Mouse (Mus musculus): ENCODE measurements around the gene Palld. TPM values are rescaled to one million over a fixed set of nuclear protein-coding genes. Genes with fewer than 3 reads are reported as not detected.
A peak's percentile ranks its signal among the peaks of the same experiment; 100 is the strongest.

Palld gene
- polyA plus RNA-seq, 1 experiment from 2014 or later = 18.1 TPM

DNA sequence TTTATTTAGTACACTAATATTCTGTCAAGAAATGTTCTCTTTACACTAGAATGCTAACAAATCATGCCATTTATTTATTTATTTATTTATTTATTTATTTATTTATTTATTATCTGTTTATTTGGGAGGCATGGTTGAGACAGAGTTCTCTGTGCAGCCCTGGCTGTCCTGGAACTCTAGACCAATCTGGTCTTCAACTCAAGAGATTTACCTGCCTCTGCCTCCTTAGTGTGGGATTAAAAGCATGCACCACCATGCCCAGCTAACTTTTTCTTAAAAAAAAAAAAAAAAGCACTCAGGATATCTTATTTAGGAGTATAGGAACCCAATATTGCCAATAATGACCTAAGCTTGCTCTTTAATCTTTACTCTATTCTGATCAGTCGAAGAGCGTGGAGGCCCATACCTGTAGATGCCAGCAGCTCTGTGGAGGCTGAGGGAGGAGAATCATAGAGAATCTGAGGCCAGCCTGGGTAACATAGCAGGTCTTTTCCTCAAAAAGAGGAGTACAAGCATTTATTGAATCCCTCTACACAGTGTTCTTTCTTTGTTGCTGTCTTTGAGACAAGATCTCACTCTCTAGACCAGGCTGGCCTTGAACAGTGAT, 415.5 kb downstream of the Palld start:
- WGBS = 100% methylated on average over 2 of the region's 2 CpGs
- no peak; the same call in 1 of the 2 replicates for ATAC-seq (ENCODE audit: low FRiP score, low read depth)
- peaks cover 8% of the 10 kb centered on the region for H3K4me1 ChIP-seq (replicated peaks)
- peak overlapping the region; percentile 78; the same call in 1 of the 2 replicates for H3K4me3 ChIP-seq
- no peaks in the 10 kb centered on the region for H3K27me3 ChIP-seq
- H3K4me2 ChIP-seq = no peak overlapping the region
- H3K9ac ChIP-seq = no peak overlapping the region
- H3K27ac ChIP-seq (replicated peaks) = peak overlapping the region; percentile 95; the same call in 1 of the 2 replicates
- H3K9me3 ChIP-seq = no peaks in the 10 kb centered on the region
- no peaks in the 10 kb centered on the region for H3K36me3 ChIP-seq

DNA sequence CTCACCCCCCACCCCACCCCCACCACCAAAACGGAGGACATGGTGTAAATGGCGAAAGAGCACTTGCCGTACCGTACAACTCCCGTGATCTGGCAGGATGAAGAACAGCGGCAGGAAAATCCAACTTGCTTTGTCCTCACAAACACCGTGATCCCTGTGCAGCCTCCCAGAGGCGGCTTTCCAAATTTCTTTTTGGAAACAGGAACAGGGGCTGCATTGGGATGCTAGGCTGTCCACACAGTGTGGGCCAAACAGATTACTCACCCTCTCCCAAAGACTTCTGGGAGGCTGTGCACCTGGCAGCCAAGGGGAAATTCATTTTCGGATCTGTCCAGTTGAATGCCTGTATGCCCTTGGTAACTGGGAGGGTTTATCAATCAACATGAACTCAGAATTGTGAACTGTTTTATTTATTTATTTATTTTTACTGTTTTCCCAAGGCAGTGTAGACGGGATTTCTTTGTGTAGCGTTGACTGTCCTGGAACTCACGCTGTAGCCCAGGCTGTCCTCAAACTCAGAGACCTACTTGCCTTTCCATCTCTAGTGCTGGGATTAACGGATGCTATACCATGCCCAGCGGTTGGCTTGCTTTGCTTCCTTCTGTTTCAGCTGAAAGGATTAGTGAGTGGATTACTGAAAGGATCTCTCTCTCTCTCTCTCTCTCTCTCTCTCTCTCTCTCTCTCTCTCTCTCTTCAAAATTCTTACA, 422.1 kb downstream of the Palld start:
- H3K4me2 ChIP-seq = no peak overlapping the region
- H3K9me3 ChIP-seq = no peaks in the 10 kb centered on the region
- WGBS = 79% methylated on average over 14 of the region's 14 CpGs
- ATAC-seq (ENCODE audit: low FRiP score, low read depth) = peak; percentile 38; the same call in 1 of the 2 replicates
- H3K27ac ChIP-seq (replicated peaks) = no peak overlapping the region
- H3K4me3 ChIP-seq = no peak overlapping the region
- H3K36me3 ChIP-seq = no peaks in the 10 kb centered on the region
- no peaks in the 10 kb centered on the region for H3K27me3 ChIP-seq
- no peak overlapping the region for H3K9ac ChIP-seq
- no peaks in the 10 kb centered on the region for H3K4me1 ChIP-seq (replicated peaks)

- 57% methylated on average over 11 of the region's 11 CpGs for WGBS
- H3K27me3 ChIP-seq = no peaks in the 10 kb centered on the region
- H3K9me3 ChIP-seq = no peaks in the 10 kb centered on the region
- no peak overlapping the region for H3K27ac ChIP-seq (replicated peaks)
- H3K4me3 ChIP-seq = no peak overlapping the region
- peak; percentile 56; the same call in 1 of the 2 replicates for ATAC-seq (ENCODE audit: low FRiP score, low read depth)
- no peak overlapping the region for H3K4me2 ChIP-seq
- no peaks in the 10 kb centered on the region for H3K4me1 ChIP-seq (replicated peaks)
- H3K9ac ChIP-seq = no peak overlapping the region
- no peaks in the 10 kb centered on the region for H3K36me3 ChIP-seq
These were observed 422.8 kb downstream of the Palld start for GRCm38 (mm10) chr8:61479506-61480214.

DNA sequence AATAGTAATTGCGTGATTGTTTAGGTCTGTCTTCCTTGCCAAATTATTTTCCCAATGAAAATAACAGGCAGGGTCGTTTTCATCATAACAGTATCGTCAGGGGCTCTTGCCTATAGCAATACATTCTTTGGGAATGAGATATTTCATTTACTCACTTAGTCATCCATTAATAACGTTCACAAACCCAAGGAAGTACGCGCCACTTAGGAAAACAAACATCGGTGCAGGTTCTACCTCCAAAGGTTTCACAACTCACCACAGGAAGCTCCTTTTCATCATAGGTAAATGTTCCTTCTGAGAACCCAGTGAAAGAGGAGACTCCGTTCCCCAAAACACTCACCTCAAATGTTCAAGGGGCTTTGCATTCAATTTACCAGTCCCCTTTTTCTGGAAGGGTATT, 423.7 kb downstream of the Palld start:
- no peak overlapping the region for H3K4me3 ChIP-seq
- H3K9me3 ChIP-seq = no peaks in the 10 kb centered on the region
- no peaks in the 10 kb centered on the region for H3K4me1 ChIP-seq (replicated peaks)
- H3K36me3 ChIP-seq = no peaks in the 10 kb centered on the region
- no peak overlapping the region for H3K4me2 ChIP-seq
- H3K9ac ChIP-seq = no peak overlapping the region
- WGBS = 78% methylated on average over 8 of the region's 8 CpGs
- no peak overlapping the region for H3K27ac ChIP-seq (replicated peaks)
- no peaks in the 10 kb centered on the region for H3K27me3 ChIP-seq
- ATAC-seq (ENCODE audit: low FRiP score, low read depth) = no peak

DNA sequence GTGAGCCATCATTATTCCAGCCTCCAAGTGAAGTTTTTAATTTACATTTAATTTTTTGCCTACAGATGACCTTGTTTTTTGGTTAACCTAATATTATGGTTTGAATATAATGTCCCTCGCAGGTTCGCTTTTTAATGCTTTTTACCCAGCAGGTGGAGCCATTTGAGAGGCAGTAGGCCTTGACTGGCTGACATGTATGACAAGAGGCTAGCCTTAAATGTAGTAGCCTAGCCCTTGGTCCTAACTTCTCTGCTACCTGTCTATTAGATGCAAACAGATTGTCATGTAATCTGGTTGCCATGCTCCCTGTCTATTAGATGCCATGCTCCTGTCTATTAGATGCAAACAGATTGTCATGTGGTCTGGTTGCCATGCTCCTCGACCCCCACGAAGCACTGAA, 424.3 kb downstream of the Palld start:
- no peak overlapping the region for H3K27ac ChIP-seq (replicated peaks)
- no peaks in the 10 kb centered on the region for H3K36me3 ChIP-seq
- ATAC-seq (ENCODE audit: low FRiP score, low read depth) = no peak
- no peaks in the 10 kb centered on the region for H3K27me3 ChIP-seq
- H3K9me3 ChIP-seq = no peaks in the 10 kb centered on the region
- 94% methylated on average over 4 of the region's 4 CpGs for WGBS
- H3K4me1 ChIP-seq (replicated peaks) = no peaks in the 10 kb centered on the region
- no peak overlapping the region for H3K4me2 ChIP-seq
- no peak overlapping the region for H3K9ac ChIP-seq
- H3K4me3 ChIP-seq = no peak overlapping the region

DNA sequence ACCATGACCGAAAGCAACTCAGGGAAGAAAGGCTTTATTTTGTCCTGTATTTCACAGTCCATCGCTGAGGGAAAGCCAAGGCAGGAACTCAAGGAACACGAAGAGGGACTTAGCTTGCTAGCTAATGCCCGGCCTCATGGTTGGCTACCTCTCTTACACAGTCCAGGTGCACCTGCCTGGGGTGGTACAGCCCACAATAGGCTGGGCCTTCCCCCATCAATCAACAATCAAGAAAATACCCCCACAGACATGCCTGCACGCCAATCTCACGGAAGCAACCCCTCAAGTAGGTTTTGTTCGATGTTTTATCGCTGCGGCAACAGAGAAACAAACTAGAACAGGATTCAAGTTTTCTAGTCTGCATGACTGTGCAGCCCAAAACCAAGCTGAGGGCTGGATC, 426.3 kb downstream of the Palld start:
- no peaks in the 10 kb centered on the region for H3K27me3 ChIP-seq
- whole genome bisulfite sequencing = 84% methylated on average over 9 of the region's 9 CpGs
- ATAC-seq (ENCODE audit: low FRiP score, low read depth) = no peak

GRCm38 (mm10) chr8:61475251-61475673, 427.2 kb downstream of the Palld start:
- WGBS = 67% methylated on average over 6 of the region's 6 CpGs
- Histone ChIP-seq H3K27me3 (no peaks in the 10 kb centered on the region), H3K9me3 (no peaks in the 10 kb centered on the region), H3K4me2 (no peak overlapping the region), H3K9ac (no peak overlapping the region), H3K4me1 (replicated peaks) (no peaks in the 10 kb centered on the region), H3K36me3 (no peaks in the 10 kb centered on the region), H3K4me3 (no peak overlapping the region), H3K27ac (replicated peaks) (no peak overlapping the region)
- no peak for ATAC-seq (ENCODE audit: low FRiP score, low read depth)

More for the DNA sequence above, 426.3 kb downstream of the Palld start:
- no peak overlapping the region for H3K27ac ChIP-seq (replicated peaks)
- no peak overlapping the region for H3K9ac ChIP-seq
- H3K36me3 ChIP-seq = no peaks in the 10 kb centered on the region
- H3K4me1 ChIP-seq (replicated peaks) = no peaks in the 10 kb centered on the region
- H3K4me3 ChIP-seq = no peak overlapping the region
- H3K9me3 ChIP-seq = no peaks in the 10 kb centered on the region
- no peak overlapping the region for H3K4me2 ChIP-seq

GRCm38 (mm10) chr8:61470213-61470612, 432.3 kb downstream of the Palld start:
- ATAC-seq (ENCODE audit: low FRiP score, low read depth) = no peak
- Histone ChIP-seq H3K9ac (no peak overlapping the region), H3K4me3 (no peak overlapping the region), H3K27me3 (no peaks in the 10 kb centered on the region), H3K27ac (replicated peaks) (no peak overlapping the region), H3K36me3 (no peaks in the 10 kb centered on the region), H3K4me1 (replicated peaks) (0 out of 2 replicates have a peak, but pooled peaks cover 13% of the 10 kb centered on the region), H3K9me3 (no peaks in the 10 kb centered on the region), H3K4me2 (no peak overlapping the region)
- WGBS = 77% methylated on average over 4 of the region's 4 CpGs

- Histone ChIP-seq H3K27ac (replicated peaks) (no peak overlapping the region), H3K4me2 (no peak overlapping the region), H3K9ac (no peak overlapping the region), H3K9me3 (no peaks in the 10 kb centered on the region), H3K4me3 (no peak overlapping the region), H3K27me3 (no peaks in the 10 kb centered on the region), H3K4me1 (replicated peaks) (0 out of 2 replicates have a peak, but pooled peaks cover 13% of the 10 kb centered on the region), H3K36me3 (no peaks in the 10 kb centered on the region)
- ATAC-seq (ENCODE audit: low FRiP score, low read depth) = no peak
- WGBS = 94% methylated on average over 3 of the region's 3 CpGs
These were observed 435.0 kb downstream of the Palld start for GRCm38 (mm10) chr8:61467553-61467815.

DNA sequence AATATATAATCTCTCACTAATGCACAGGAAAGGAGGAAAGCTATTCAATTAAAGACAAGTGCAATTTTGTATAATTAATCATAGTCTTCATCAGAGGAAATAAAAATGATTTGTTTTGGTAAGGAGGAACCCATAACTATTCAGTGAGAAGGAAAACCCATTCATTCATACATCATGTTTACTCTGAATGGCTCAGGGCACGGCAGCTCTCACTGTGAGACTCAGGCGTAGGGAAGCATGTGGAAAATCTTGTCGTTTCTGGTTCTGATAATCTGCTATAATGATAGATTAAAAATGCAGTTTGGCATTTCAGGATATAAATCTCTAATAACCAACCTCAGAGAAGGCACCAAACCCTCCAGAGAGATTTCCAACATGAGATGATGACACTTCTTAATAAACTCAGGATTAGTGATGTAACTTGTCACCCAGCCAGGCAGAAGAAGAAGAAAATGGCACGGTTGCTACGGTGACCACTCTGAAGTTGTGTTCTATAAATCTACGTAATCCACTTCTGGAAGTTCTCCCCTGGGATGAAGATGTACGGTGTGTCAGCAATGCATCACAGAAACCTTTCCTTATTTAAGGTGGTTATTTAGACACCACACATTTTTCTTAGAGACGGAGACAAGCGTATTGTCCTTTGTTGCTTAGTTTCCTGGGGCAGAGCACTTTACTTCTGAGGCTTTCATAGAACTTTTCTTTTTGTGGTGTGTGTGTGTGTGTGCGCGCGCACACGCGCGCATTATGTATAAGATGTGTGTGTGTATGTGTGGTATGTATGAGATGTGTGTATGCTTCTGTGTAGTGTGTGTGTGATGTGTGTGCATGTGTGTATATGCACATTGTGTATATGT, 435.6 kb downstream of the Palld start:
- WGBS = 67% methylated on average over 15 of the region's 15 CpGs
- H3K27ac ChIP-seq (replicated peaks) = no peak overlapping the region
- H3K9me3 ChIP-seq = no peaks in the 10 kb centered on the region
- no peaks in the 10 kb centered on the region for H3K27me3 ChIP-seq
- H3K9ac ChIP-seq = no peak overlapping the region
- 0 out of 2 replicates have a peak, but pooled peaks cover 13% of the 10 kb centered on the region for H3K4me1 ChIP-seq (replicated peaks)
- H3K36me3 ChIP-seq = no peaks in the 10 kb centered on the region
- no peak overlapping the region for H3K4me3 ChIP-seq
- peak; percentile 45; the same call in 1 of the 2 replicates for ATAC-seq (ENCODE audit: low FRiP score, low read depth)
- no peak overlapping the region for H3K4me2 ChIP-seq

DNA sequence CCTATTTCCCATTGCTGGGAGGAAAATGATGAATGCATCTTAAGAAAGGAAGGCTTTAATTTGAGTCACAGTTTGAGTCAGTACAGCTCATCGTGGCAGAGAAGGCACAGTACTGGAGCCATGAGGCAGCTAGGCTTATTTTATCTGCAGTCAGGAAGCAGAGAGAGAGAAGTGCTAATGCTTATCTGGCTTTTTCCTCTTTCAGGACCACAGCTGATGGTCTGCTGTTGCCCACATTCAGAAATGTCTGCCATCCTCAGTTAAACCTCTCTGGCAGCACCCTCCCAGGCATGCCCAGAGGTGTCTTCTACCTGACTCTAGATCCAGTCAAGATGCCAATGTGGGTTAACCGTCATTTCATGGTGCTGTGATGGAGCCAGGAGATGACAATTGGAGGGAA, 438.1 kb downstream of the Palld start:
- no peaks in the 10 kb centered on the region for H3K9me3 ChIP-seq
- H3K4me3 ChIP-seq = no peak overlapping the region
- H3K4me1 ChIP-seq (replicated peaks) = 0 out of 2 replicates have a peak, but pooled peaks cover 13% of the 10 kb centered on the region
- H3K4me2 ChIP-seq = no peak overlapping the region
- WGBS = 67% methylated on average over 2 of the region's 2 CpGs
- no peaks in the 10 kb centered on the region for H3K27me3 ChIP-seq
- no peak overlapping the region for H3K27ac ChIP-seq (replicated peaks)
- no peak for ATAC-seq (ENCODE audit: low FRiP score, low read depth)
- no peak overlapping the region for H3K9ac ChIP-seq
- no peaks in the 10 kb centered on the region for H3K36me3 ChIP-seq
